Mouse (Mus musculus) kidney, embryonic 14.5 days (tissue): Measurements from ENCODE around the gene Mob3c. TPM values are rescaled to one million over a fixed set of nuclear protein-coding genes. Genes with fewer than 3 reads are reported as not detected.

Source experiments
- ATAC-seq: fragments of 200-750 bp; cut with Nextera tagmentation; 2 replicates; pipeline ENCODE4 v1.8.0; 2017; ENCODE audit warnings: moderate number of reproducible peaks, mild to moderate bottlenecking, moderate TSS enrichment, moderate library complexity; ENCODE audit not compliant: low FRiP score, low TSS enrichment
- H3K27ac ChIP-seq: fragments of 300-500 bp; sonication (generic); 2 replicates; pipeline ENCODE4 v1.5.1; 2014; ENCODE audit warnings: low read depth, mild to moderate bottlenecking, low read length, moderate library complexity, mixed read lengths
- H3K27me3 ChIP-seq: fragments of 300-500 bp; sonication (generic); 2 replicates; pipeline ENCODE4 v1.6.1; 2014; ENCODE audit warnings: mild to moderate bottlenecking, low read length; ENCODE audit not compliant: control insufficient read depth, insufficient read depth
- H3K36me3 ChIP-seq: fragments of 300-500 bp; sonication (generic); 2 replicates; pipeline ENCODE4 v1.6.1; 2014; ENCODE audit warnings: low read length, mixed read lengths; ENCODE audit not compliant: control insufficient read depth, insufficient read depth
- H3K4me1 ChIP-seq: fragments of 300-500 bp; sonication (generic); 2 replicates; pipeline ENCODE4 v1.6.1; 2014; ENCODE audit warnings: low read length, mixed read lengths; ENCODE audit not compliant: control insufficient read depth, insufficient read depth
- H3K4me2 ChIP-seq: fragments of 300-500 bp; sonication (generic); replicated peaks from 2 replicates; pipeline ENCODE4 v1.6.1; 2014; ENCODE audit warnings: low read depth, mild to moderate bottlenecking, low read length
- H3K4me3 ChIP-seq: fragments of 300-500 bp; sonication (generic); 2 replicates; pipeline ENCODE4 v1.5.1; 2014; ENCODE audit warnings: mild to moderate bottlenecking, low read length
- H3K9ac ChIP-seq: fragments of 300-500 bp; sonication (generic); 2 replicates; pipeline ENCODE4 v1.6.1; 2014; ENCODE audit warnings: low read depth, mild to moderate bottlenecking, low read length, moderate library complexity
- H3K9me3 ChIP-seq: fragments of 300-500 bp; sonication (generic); 2 replicates; pipeline ENCODE4 v1.6.1; 2016; ENCODE audit warnings: low read length; ENCODE audit not compliant: control insufficient read depth
- WGBS: fragments of 180-500 bp; shearing (Covaris S2); extraction: QIAGEN DNeasy Blood & Tissue Kit; methylation state at CpG from one replicate; pipeline ENCODE4 v1.1.7; 2014; 5-methylcytosine and 5-hydroxymethylcytosine counted together
- polyA plus RNA-seq: library from polyadenylated mRNA; unstranded; fragments of >200 nt; fragmentation: Nextera tagmentation; extraction: Ambion mirVana; gene quantifications from 2 replicates; pipeline ENCODE4 v1.2.1, GENCODE M21; 2014

The Mob3c gene
- polyA plus RNA-seq, 1 experiment from 2014 or later: 9.9 TPM

GRCm38 (mm10) chr4:115839956-115840355 lies 12.1 kb downstream of the Mob3c start:
- no peaks in the 10 kb centered on the region for H3K27me3 ChIP-seq
- no peaks in the 10 kb centered on the region for H3K9me3 ChIP-seq
- H3K4me2 ChIP-seq: peak overlapping the region; percentile 74
- no peak overlapping the region for H3K9ac ChIP-seq
- H3K27ac ChIP-seq: no peak overlapping the region
- ATAC-seq: no peak
- peak overlapping the region; percentile 72; the same call in 1 of the 2 replicates for H3K4me3 ChIP-seq
- 48% methylated on average over 4 of the region's 4 CpGs for WGBS
- H3K4me1 ChIP-seq: peaks cover 8% of the 10 kb centered on the region
- H3K36me3 ChIP-seq: no peaks in the 10 kb centered on the region

GRCm38 (mm10) chr4:115840842-115841241 lies 12.9 kb downstream of the Mob3c start:
- WGBS: 94% methylated on average over 4 of the region's 4 CpGs
- Histone ChIP-seq H3K4me1 (peaks cover 8% of the 10 kb centered on the region), H3K4me2 (no peak overlapping the region), H3K9ac (no peak overlapping the region), H3K9me3 (no peaks in the 10 kb centered on the region), H3K36me3 (no peaks in the 10 kb centered on the region), H3K27ac (no peak overlapping the region), H3K27me3 (no peaks in the 10 kb centered on the region), H3K4me3 (no peak overlapping the region)
- no peak for ATAC-seq

- H3K27ac ChIP-seq: no peak overlapping the region
- H3K9ac ChIP-seq: no peak overlapping the region
- WGBS: 61% methylated on average over 2 of the region's 2 CpGs
- no peaks in the 10 kb centered on the region for H3K9me3 ChIP-seq
- no peak for ATAC-seq
- H3K4me1 ChIP-seq: no peaks in the 10 kb centered on the region
- H3K36me3 ChIP-seq: peaks cover 10% of the 10 kb centered on the region; the same call in 1 of the 2 replicates
- no peak overlapping the region for H3K4me3 ChIP-seq
- no peaks in the 10 kb centered on the region for H3K27me3 ChIP-seq
- H3K4me2 ChIP-seq: no peak overlapping the region
Observed at GRCm38 (mm10) chr4:115846656-115847055, 18.8 kb downstream of the Mob3c start.

- Histone ChIP-seq H3K4me2 (no peak overlapping the region), H3K27ac (no peak overlapping the region)
- WGBS: 69% methylated on average over 5 of the region's 5 CpGs
Observed at GRCm38 (mm10) chr4:115847377-115847776, 19.5 kb downstream of the Mob3c start.

GRCm38 (mm10) chr4:115848083-115848482 lies 20.2 kb downstream of the Mob3c start:
- Histone ChIP-seq H3K4me3 (no peak overlapping the region), H3K36me3 (peaks cover 10% of the 10 kb centered on the region; the same call in 1 of the 2 replicates), H3K27ac (no peak overlapping the region), H3K9me3 (no peaks in the 10 kb centered on the region), H3K9ac (no peak overlapping the region), H3K27me3 (no peaks in the 10 kb centered on the region), H3K4me1 (no peaks in the 10 kb centered on the region), H3K4me2 (no peak overlapping the region)
- 100% methylated on average over 1 of the region's 1 CpGs for WGBS
- ATAC-seq: no peak

More at GRCm38 (mm10) chr4:115847377-115847776, 19.5 kb downstream of the Mob3c start:
- no peaks in the 10 kb centered on the region for H3K4me1 ChIP-seq
- H3K9ac ChIP-seq: no peak overlapping the region
- H3K36me3 ChIP-seq: peaks cover 10% of the 10 kb centered on the region; the same call in 1 of the 2 replicates
- ATAC-seq: no peak
- H3K9me3 ChIP-seq: no peaks in the 10 kb centered on the region
- H3K27me3 ChIP-seq: no peaks in the 10 kb centered on the region
- H3K4me3 ChIP-seq: no peak overlapping the region

GRCm38 (mm10) chr4:115848990-115849677 lies 21.2 kb downstream of the Mob3c start:
- WGBS: 59% methylated on average over 8 of the region's 8 CpGs
- no peak for ATAC-seq

GRCm38 (mm10) chr4:115850111-115850510 lies 22.2 kb downstream of the Mob3c start:
- Histone ChIP-seq H3K27ac (no peak overlapping the region), H3K9ac (no peak overlapping the region), H3K4me1 (no peaks in the 10 kb centered on the region), H3K9me3 (no peaks in the 10 kb centered on the region), H3K36me3 (peaks cover 10% of the 10 kb centered on the region; the same call in 1 of the 2 replicates), H3K4me2 (no peak overlapping the region), H3K4me3 (no peak overlapping the region), H3K27me3 (no peaks in the 10 kb centered on the region)
- WGBS: 88% methylated on average over 2 of the region's 2 CpGs
- ATAC-seq: no peak

More at GRCm38 (mm10) chr4:115848990-115849677, 21.2 kb downstream of the Mob3c start:
- Histone ChIP-seq H3K36me3 (peaks cover 10% of the 10 kb centered on the region; the same call in 1 of the 2 replicates), H3K4me2 (no peak overlapping the region), H3K27me3 (no peaks in the 10 kb centered on the region), H3K9me3 (no peaks in the 10 kb centered on the region), H3K4me1 (no peaks in the 10 kb centered on the region), H3K4me3 (no peak overlapping the region), H3K27ac (no peak overlapping the region), H3K9ac (no peak overlapping the region)

GRCm38 (mm10) chr4:115850631-115851030 lies 22.7 kb downstream of the Mob3c start:
- Histone ChIP-seq H3K27me3 (no peaks in the 10 kb centered on the region), H3K9ac (no peak overlapping the region), H3K4me3 (no peak overlapping the region), H3K9me3 (no peaks in the 10 kb centered on the region), H3K4me2 (no peak overlapping the region), H3K4me1 (no peaks in the 10 kb centered on the region), H3K36me3 (peaks cover 10% of the 10 kb centered on the region; the same call in 1 of the 2 replicates), H3K27ac (no peak overlapping the region)
- 23% methylated on average over 2 of the region's 2 CpGs for WGBS
- ATAC-seq: no peak

- H3K4me3 ChIP-seq: no peak overlapping the region
- no peaks in the 10 kb centered on the region for H3K4me1 ChIP-seq
- 92% methylated on average over 6 of the region's 6 CpGs for WGBS
- H3K27me3 ChIP-seq: no peaks in the 10 kb centered on the region
- no peak overlapping the region for H3K27ac ChIP-seq
- H3K9ac ChIP-seq: no peak overlapping the region
- H3K4me2 ChIP-seq: no peak overlapping the region
- ATAC-seq: no peak
- H3K36me3 ChIP-seq: peaks cover 10% of the 10 kb centered on the region; the same call in 1 of the 2 replicates
- H3K9me3 ChIP-seq: no peaks in the 10 kb centered on the region
Observed at GRCm38 (mm10) chr4:115851569-115851968, 23.7 kb downstream of the Mob3c start.
